Mouse (Mus musculus) v-Abl transformed pro-B cells (cell line): ENCODE measurements around the gene Dpt.
"Not testable (repeated sequence)": the region's sequence is repeated elsewhere in the genome, so short reads cannot be mapped to it uniquely, and the experiment has no call there.

Experiments
- in situ Hi-C, 2 experiments: fragments of 400-800 bp; cut with MboI; formaldehyde crosslinking; loops; one replicate each; pipeline ENCODE4 v1.15.1; 2025; ENCODE audit not compliant: unreplicated experiment in 2 of 2

Dpt gene

DNA sequence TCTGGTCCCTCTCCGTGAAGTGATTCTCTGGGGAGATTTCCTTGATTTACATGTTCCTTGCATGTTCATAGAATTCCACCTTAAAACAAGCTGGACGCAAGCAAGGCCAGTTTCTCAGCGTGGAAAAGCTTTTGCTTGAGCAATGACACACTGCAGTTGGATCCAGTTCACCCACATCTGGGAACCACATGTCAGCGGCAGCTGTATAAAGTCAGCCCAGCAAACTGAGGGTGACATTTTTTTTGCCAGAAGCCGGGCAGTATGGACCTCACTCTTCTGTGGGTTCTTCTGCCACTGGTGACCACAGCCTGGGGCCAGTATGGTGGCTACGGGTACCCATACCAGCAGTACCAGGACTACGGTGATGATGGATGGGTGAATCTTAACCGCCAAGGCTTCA is at the start of gene Dpt:
Dpt (plus strand) TSS at position 174 of the 400 bp plus-strand sequence.
- in situ Hi-C loops = no loop called here

DNA sequence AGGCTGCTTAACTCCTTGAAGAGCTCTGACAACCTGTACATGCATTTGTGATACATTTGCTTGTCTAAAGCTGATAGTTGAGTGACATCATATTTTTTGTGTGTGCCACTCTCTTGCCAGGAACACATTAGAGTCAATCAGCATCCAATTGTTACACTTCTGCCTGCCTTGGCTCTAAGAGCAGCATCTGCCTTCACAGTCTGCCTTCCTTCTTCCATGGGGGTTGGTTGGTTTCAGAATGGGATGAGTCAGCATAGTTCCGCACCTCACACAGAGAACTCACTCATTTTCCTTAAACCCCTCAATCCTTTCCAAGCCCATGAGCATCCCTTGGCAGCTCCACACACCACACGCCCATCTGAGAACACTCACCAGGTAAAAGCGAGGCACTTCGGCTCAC is 42.7 kb upstream of the Dpt start:
- in situ Hi-C loops = no loop called here

DNA sequence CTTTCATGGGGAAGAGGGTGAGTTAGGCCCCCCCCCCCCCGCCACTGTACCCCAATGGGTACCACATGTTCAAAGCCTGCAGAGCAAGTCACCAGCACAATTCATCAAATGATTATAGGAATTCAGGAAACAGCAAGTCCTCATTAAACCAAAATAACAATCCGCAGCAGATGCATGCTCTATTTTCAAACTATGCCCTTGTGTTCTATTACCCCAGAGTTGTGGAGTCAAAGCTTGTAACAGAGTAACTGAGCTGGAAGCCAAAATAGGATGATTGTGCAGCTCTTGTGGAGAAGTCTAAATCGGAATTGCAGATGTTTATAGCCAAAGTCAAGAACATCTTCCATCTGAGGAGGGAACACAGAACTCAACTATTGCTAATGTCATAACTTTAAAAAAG is 40.8 kb upstream of the Dpt start:
- in situ Hi-C loops = no loop called here

DNA sequence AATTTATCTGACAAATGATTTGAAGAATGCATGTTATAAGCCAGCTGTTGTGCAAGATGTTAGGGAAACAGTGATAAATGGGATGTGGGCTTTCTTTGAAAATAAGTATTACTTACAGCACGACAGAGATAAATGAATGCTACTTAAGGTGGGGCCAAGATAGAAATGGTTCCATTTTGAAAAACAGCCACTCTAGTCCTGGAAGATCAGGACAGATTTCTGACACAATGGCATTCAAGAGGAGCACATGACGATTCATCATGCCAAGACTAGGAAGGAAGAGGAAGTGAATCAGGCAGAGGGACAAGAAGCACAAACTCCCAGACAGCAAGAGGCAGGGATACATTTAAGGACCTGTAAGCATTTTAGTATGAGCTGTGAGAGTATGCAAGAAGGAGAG is 39.5 kb upstream of the Dpt start:
- in situ Hi-C loops = no loop called here

DNA sequence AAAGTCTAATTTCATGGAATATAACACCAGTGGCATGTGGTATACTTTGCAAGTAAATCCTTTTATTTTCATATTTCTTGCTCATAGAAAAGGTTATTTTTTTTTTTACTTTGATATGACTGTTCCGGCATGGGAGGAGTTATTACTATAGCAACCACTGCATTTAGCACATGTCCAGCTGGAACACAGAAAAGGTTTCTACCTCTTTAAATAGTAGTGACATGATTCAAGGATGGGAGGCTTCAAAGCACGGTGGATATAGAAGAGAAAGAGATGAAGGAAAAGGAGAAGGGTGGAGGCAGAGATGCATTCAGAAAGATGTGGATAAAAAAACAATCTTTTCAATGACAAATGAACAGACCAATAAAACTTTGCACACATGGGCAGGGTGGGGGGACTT is 38.0 kb upstream of the Dpt start:
- in situ Hi-C loops = no loop called here

DNA sequence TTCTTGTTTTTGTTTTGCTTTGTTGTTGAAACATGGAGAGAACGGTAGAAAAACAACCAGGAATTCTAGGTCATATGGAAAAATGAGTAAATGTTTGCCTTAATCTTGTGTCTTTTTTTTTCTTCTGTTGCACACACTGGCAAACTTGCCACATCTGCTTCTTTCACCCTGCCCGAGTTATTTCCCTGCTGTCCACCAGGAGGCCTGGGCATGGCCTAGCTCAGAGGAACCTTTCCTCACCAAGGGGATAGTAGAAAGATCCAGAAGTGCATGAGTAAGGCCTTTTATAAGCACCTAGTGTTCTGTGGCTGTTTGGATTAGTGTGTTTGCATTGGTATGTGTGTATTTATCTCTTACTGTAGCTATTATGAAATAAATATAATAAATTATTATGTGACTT is 34.2 kb upstream of the Dpt start:
- in situ Hi-C loops = no loop called here

DNA sequence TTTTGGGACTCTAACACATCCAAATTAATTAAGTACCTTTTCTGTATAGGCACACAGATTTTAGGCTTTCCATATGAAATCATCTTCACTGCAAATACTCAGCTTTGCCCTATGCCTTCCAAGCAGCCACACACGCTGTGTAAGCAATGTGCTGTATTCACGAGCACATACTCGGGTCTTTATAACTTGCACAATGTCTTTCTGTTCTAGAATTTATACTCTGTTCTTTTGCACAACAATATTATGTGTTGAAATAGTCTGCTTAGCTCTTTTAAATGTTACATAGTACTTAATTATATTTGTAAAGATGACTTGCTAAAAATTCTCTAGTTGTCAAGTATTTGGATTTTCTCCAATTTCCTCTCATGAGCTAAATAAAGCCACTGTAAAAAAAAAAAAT is 29.8 kb upstream of the Dpt start:
- in situ Hi-C loops = no loop called here

DNA sequence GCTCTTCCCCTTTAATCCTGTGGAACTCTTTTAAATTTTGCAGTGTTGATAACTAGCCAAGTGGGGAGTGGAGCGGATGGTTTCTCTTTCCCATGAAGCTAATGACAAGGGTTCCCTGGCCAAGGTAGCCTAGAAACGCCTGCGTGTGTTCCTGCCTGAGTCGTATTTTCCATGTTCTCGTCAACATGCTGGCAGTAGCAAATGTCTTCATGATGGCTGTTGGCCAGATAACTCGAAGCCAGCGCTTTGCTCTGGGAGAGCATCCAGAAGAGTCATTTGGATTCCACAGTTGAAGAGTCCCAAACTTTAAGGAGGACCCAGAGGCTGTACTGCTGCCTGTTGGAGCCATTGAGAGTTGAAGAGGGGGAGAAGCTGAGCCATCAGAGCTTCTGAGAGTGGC is 25.8 kb upstream of the Dpt start:
- in situ Hi-C loops = no loop called here

DNA sequence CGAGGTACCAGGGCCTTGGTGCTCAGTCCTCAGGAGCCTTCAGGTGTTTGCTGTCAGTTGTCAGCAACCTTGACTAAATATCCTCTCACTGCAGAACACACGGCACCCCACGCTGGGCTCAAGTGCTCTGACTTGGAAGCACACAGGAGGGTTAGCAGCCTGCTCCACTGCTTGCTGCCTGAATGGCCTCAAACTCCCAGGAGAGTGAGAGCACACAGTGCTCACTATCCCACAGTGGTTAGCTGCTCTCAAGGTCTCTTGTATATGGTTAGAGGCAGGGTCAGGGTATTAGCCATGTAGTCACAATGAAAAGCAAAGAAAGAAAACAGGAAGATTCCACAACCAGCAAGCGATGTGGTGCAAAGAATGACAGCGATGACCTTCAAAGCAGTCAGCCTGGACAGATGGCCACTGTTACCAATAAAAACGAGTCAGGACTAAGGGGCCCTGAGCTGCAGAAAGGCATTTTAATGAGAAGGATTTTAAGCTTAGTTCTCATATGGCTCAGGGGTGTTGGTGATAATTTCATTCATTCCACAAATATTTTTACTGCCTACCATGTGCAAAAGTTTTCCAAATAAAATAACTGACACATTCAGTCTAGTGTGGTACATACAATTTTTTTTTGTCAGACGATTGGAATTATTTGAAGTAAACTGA is 15.5 kb upstream of the Dpt start:
- in situ Hi-C loops = no loop called here

DNA sequence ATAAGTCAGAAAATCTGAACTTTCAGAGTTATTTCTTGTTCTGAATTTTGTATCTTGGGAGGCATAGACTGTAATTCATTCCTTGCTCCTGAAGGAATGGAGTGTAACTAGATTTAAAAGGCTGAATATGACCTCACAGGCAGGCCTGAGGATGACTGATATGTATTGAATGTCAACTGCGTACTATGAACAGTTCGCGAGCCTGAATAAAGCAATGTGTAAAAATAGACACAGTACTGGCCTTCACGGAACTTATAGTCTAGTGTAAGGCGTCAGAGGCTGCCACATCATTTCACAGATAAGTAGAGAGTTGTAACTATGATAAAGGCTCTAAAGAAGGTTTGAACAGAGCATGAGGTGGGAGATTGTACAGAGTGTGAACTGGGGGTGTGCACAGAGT is 10.3 kb upstream of the Dpt start:
- in situ Hi-C loops = no loop called here

DNA sequence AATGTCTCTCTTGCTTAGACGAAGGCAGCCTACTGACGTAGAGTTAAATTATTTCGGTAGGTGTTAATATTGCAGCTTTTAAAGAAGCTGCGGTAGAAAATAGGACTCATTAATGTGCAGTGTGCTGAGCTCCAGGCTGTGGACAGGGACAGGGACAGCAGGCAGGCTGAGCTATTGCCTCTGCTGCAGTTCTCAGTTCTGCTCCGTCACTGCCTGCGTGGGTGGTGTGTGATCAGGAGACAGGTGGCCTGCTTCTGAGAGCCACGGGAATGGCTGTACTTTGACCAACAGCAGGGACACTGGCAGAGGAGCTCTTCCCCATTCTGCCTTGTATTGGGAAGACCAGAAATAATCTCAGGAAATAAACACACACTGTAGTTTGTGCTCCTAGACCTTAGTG is 8.7 kb upstream of the Dpt start:
- in situ Hi-C loops = no loop called here

DNA sequence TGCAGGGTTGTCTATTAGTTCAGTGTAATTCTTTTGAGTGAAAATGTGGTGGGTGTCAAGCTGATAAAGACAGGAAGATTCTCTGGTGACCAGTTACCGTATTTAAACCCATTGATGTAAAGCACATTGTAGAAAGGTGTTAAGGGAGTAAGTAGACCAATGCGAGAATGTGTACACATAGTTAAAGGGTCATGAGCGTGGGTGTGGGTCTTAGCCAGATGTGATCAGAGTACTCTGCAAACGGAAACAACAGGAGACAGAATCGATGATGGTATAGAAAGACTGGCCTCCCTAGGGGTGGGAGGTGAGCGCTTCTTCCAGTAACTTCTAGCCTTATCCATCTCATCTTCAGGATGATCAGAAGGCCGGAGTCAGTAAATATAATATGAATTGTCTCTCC is 8.2 kb upstream of the Dpt start:
- in situ Hi-C loops = no loop called here

DNA sequence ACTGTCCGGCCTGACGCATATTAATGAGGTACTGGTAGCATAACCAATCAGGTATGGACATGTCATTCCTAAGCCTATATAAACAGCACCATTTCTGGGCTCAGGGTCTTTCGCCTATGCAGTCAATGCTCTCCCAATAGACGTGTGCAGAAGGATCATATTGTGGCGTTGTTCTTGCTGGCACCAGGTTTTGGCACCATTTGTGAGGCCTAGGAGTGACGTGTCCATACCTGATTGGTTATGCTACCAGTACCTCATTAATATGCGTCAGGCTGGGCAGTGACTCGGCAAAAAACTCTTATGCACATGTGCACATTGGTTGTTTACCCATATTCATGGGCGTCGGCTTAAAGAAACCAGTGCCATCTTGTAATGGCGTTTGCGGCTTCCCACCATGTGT is 6.1 kb upstream of the Dpt start:
- in situ Hi-C loops = not testable (repeated sequence)

DNA sequence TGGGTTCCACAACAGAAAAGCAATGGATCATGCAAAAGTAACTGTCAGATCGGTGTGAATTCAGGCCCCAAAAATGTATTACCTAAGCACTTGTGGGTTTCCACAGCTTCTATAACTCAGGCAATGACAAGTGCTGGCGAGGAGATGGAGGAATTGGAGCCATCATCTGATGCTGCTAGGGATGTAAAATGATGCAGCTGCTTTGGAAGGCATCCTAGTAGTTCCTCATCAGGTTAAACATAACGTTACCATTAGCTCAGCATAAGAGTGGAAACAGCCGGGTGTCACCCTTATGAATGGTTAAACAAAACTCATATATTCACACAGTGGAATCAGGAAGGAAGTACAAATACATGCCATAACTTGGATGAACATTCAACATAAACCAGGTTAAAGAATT is 3.4 kb upstream of the Dpt start:
- in situ Hi-C loops = no loop called here

DNA sequence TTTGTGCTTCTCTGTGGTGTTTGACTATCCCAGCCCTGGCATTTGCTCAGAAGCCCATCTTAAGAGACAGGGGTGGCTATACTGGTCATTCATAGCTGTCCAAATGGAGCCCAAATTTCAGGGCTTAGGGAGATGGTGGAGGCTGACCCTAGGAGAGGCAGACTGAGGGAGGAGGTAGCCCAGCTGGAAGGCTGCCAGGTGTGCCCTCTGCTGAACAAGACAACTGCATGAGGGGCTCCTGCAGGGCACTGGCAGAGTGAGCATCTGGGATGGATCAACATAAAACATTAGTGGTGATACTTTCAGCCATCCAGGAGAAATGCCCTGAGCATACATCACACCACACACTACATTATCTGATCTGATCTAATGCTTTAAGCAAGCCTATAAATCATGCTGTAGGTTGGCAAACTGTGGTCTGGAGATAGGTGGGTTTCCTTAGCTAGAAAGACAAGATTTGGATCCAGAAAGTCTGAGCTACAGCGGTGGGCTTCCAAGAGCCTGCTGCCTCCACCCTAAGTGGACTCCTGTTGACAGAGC is 1.4 kb downstream of the Dpt start:
- in situ Hi-C loops = no loop called here

DNA sequence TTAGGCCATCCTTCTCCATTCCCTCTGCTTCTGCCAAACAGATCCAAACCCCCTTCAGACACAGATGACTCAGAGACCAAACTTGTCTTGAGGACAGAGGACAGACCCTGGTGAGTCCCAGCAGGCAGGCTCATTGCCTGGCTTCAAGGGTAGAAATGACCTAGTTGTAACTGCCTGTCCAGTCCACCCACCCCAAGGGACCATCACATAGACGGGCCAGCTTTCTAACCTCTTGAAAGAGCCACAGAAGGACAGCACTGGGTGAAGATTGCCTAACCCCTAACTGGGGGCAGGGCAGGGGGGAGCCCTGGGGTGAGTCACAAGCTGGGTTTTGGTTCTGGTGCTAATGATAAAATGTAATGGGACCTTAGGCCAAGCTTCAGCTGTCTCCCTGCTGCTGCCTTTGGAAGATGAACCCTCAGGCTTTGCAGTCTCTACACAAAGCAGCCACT is 2.1 kb downstream of the Dpt start:
- in situ Hi-C loops = no loop called here

DNA sequence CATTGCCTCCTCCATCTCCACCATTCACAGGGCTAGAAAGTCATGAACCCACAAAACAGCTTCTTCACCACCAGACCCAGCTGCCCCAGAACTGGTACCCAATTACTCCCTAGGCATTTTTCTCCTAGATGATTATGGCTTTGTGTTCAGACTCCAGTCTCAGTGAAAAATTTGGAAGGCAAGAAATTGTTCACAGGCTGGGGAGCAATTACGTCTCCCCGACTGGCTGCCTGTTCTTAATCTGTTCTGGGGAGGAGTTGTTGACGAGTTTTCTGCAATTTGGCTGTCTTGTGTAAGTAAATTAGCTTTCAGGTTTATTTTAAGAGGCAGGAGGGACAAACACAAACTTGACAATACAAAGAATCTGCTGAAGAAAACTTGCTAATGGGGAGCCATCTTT is 2.7 kb downstream of the Dpt start:
- in situ Hi-C loops = no loop called here

DNA sequence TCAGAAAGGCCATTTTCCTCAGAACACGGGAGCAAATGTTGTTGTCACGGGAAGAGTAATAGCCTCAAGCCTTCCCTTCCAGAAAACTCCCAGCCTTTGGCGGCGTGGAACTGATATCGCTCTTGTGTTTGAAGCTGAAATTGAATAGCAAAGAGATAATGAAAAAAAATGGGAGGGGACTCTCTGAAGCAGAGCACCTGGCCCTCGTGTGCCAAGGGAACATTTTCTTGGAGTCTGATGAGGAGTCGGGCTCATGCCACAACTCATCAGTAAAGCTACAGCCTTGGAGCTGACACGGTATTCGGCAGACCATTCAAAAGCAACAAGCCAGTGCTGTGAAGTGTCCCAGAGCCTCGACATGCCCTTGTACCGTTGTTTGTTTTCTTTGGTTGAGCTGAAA is 7.8 kb downstream of the Dpt start:
- in situ Hi-C loops = no loop called here

DNA sequence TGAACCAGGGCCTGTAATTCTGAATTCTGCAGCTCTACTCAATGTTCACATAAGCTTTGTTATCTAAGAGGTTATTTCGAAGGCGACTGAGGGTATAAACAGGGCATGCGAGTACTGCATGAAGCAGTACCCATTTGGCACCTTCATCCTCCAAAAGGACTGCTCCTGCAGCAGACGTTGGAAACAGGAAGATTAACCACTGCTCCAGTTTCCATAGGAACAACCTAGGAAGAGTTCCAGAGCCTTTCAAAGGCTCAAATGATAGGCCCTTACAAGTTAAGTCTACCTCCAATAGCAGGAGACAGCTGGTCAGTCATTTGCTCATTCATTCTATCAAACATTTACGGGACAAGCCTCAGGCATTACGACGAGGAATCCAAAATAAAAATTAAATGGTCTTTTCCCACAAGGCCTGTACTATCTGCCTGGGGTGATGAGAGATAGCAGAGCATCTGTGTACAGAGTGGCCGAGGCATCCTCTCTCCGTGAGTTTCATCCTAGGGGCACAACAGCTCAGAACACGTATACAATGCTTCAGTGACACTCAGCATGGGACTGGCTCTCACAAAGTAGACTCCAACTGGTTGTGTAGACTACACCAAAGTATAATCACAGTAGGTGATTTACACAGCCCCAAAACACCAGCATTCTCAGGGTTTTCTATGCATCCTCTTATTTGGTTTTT is 8.4 kb downstream of the Dpt start:
- in situ Hi-C loops = no loop called here

DNA sequence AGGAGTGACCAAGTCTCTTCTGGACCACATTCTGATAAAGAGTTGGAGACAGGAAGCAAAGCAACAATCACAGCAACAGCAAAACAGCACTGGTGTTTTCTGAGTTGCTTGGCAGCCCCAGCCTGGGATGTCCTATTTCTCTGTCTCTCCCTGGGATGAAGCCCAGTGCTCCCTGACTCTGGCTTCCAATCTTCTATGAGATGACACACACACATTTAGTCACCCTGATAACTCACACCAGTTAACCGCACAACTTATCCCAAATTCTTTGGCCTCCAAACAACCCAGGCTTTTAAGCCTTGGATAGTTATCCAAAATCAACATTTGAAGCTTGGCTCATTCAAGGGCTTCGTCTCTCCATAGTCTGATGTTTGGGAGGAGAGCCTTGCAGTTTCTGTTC is 12.9 kb downstream of the Dpt start:
- in situ Hi-C loops = no loop called here

DNA sequence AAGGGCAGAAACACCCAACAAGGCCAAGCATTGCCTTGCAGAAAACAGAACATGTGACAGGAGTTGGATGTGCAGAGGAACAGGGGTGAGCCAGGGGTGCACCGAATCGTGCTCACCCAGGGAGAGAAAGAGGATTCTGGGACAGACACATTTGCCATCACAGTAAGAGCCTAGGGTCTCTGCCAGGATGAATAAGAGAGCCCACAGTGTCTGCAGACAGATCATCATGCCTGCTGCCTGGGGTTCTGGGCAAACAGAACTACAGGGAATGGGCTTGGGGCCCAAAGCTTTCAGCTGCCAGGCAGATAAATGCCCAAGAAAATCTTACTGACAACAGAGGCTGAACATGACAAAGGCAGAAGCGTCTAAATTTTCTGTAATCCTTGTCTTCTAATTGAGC is 14.9 kb downstream of the Dpt start:
- in situ Hi-C loops = no loop called here

DNA sequence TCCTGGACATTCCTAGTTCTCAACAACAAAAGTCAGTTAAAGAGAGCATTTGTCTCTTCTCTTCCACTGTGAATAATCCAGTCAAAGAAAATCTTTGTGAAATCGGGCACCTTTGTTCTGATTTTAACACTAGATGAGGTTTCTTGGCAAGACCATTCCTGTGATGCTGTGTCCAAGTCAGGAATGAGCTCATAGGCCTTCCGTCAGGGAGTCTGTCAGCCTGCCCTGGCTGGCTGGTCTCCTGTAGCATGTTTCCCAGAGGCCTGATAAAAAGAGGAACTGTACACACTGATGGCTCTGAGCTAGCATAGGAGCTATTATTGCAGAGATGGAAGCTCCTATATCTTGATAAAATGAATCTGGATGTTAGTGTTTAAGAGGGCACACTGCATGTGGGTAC is 17.8 kb downstream of the Dpt start:
- in situ Hi-C loops = no loop called here
